Mouse (Mus musculus): ENCODE results near the gene Aipl1.

Aipl1 gene

GRCm38 (mm10) chr11:72050168-72050894 is 13.0 kb upstream of the Aipl1 start:
- DNase-seq (ENCODE audit: low read depth), result peak; percentile 68

- no peak for DNase-seq (ENCODE audit: low read depth)
Observed at GRCm38 (mm10) chr11:72049171-72049759, 12.0 kb upstream of the Aipl1 start.

GRCm38 (mm10) chr11:72048730-72049129 is 11.4 kb upstream of the Aipl1 start:
- DNase-seq (ENCODE audit: low read depth), result no peak

- peak; percentile 42 for DNase-seq (ENCODE audit: low read depth)
Observed at GRCm38 (mm10) chr11:72044231-72044630, 6.9 kb upstream of the Aipl1 start.

- DNase-seq (ENCODE audit: low read depth), result peak; percentile 55
Observed at GRCm38 (mm10) chr11:72042631-72043030, 5.3 kb upstream of the Aipl1 start.

GRCm38 (mm10) chr11:72041768-72042607 is 4.7 kb upstream of the Aipl1 start, which contains the start of gene Pimreg:
TSS of gene Pimreg (plus strand) at chr11:72042032.
- DNase-seq (ENCODE audit: low read depth), result peak; percentile 92

- no peak for DNase-seq (ENCODE audit: low read depth)
Observed at GRCm38 (mm10) chr11:72041290-72041767, 4.0 kb upstream of the Aipl1 start.

GRCm38 (mm10) chr11:72039599-72040386 is 2.5 kb upstream of the Aipl1 start:
- peak; percentile 11 for DNase-seq (ENCODE audit: low read depth)

GRCm38 (mm10) chr11:72037996-72038395 is 687 bp upstream of the Aipl1 start:
- peak; percentile 88 for DNase-seq (ENCODE audit: low read depth)

GRCm38 (mm10) chr11:72032589-72032988 is 4.7 kb downstream of the Aipl1 start:
- DNase-seq (ENCODE audit: low read depth), result no peak

- DNase-seq (ENCODE audit: low read depth), result no peak
Observed at GRCm38 (mm10) chr11:72032091-72032490, 5.2 kb downstream of the Aipl1 start.

- DNase-seq (ENCODE audit: low read depth), result no peak
Observed at GRCm38 (mm10) chr11:72031353-72031752, 6.0 kb downstream of the Aipl1 start.

GRCm38 (mm10) chr11:72029143-72029542 is 8.2 kb downstream of the Aipl1 start:
- DNase-seq (ENCODE audit: low read depth), result peak; percentile 23

GRCm38 (mm10) chr11:72027836-72028235 is 9.5 kb downstream of the Aipl1 start:
- DNase-seq (ENCODE audit: low read depth), result no peak

GRCm38 (mm10) chr11:72026516-72026915 is 10.8 kb downstream of the Aipl1 start:
- DNase-seq (ENCODE audit: low read depth), result no peak

- DNase-seq (ENCODE audit: low read depth), result peak; percentile 45
Observed at GRCm38 (mm10) chr11:72025843-72026242, 11.5 kb downstream of the Aipl1 start.

GRCm38 (mm10) chr11:72024193-72024781 is 13.0 kb downstream of the Aipl1 start:
- peak; percentile 82 for DNase-seq (ENCODE audit: low read depth)

GRCm38 (mm10) chr11:72023581-72023980 is 13.7 kb downstream of the Aipl1 start:
- DNase-seq (ENCODE audit: low read depth), result peak; percentile 57

GRCm38 (mm10) chr11:72022827-72023226 is 14.5 kb downstream of the Aipl1 start:
- no peak for DNase-seq (ENCODE audit: low read depth)

GRCm38 (mm10) chr11:72021015-72021414 is 16.3 kb downstream of the Aipl1 start:
- no peak for DNase-seq (ENCODE audit: low read depth)

- DNase-seq (ENCODE audit: low read depth), result no peak
Observed at GRCm38 (mm10) chr11:72017253-72017601, 20.1 kb downstream of the Aipl1 start.
